Mouse (Mus musculus) megakaryocyte, embryonic 14.5 days (primary cell): Measurements from ENCODE around the gene Gstt2.

Experiments
- FLI1 ChIP-seq: IDR thresholded peaks from 2 replicates; pipeline ENCODE4 v1.6.1; 2012; ENCODE audit warnings: low read length, inconsistent platforms, mixed read lengths
- GATA1 ChIP-seq: IDR thresholded peaks from 3 replicates; pipeline ENCODE4 v1.6.1; 2012; ENCODE audit warnings: mixed read lengths, low read length, inconsistent platforms, borderline replicate concordance

- TF ChIP-seq GATA1 (no peak), FLI1 (no peak)
Observed at GRCm38 (mm10) chr10:75827668-75828360, 9.4 kb downstream of the Gstt2 start.
